Mouse (Mus musculus) limb, embryonic 10.5 days (tissue): Measurements from ENCODE around the gene Mcts2. TPM values are rescaled to one million over a fixed set of nuclear protein-coding genes. Genes with fewer than 3 reads are reported as not detected.
A peak's percentile ranks its signal among the peaks of the same experiment; 100 is the strongest.

Experiments used
- DNase-seq: peaks from one replicate; pipeline ENCODE4 v3.0.0-alpha.2; 2017; ENCODE audit warnings: low spot score
- H3K27ac ChIP-seq: fragments of 300-500 bp; sonication (generic); 2 replicates; pipeline ENCODE4 v1.5.1; 2016; ENCODE audit warnings: mild to moderate bottlenecking
- H3K27me3 ChIP-seq: fragments of 300-500 bp; sonication (generic); 2 replicates; pipeline ENCODE4 v1.6.1; 2016; ENCODE audit warnings: low read depth, mild to moderate bottlenecking; ENCODE audit not compliant: poor library complexity, severe bottlenecking
- H3K36me3 ChIP-seq: fragments of 300-500 bp; sonication (generic); 2 replicates; pipeline ENCODE4 v1.6.1; 2016; ENCODE audit warnings: mild to moderate bottlenecking, moderate library complexity
- H3K4me1 ChIP-seq: fragments of 300-500 bp; sonication (generic); 2 replicates; pipeline ENCODE4 v1.6.1; 2016
- H3K4me3 ChIP-seq: fragments of 300-500 bp; sonication (generic); 2 replicates; pipeline ENCODE4 v1.5.1; 2016; ENCODE audit warnings: mild to moderate bottlenecking, moderate library complexity
- H3K9me3 ChIP-seq: fragments of 300-500 bp; sonication (generic); replicated peaks from 2 replicates; pipeline ENCODE4 v1.6.1; 2016; ENCODE audit warnings: mild to moderate bottlenecking
- WGBS: fragments of 180-500 bp; shearing (Covaris S2); methylation state at CpG from one replicate; pipeline ENCODE4 v1.1.7; 2016; 5-methylcytosine and 5-hydroxymethylcytosine counted together
- polyA plus RNA-seq: library from polyadenylated mRNA; unstranded; fragments of >200 nt; fragmentation: Nextera tagmentation; extraction: Ambion mirVana; gene quantifications from 2 replicates; pipeline ENCODE4 v1.2.1, GENCODE M21; 2016

The Mcts2 gene
- polyA plus RNA-seq, 1 experiment from 2014 or later = 38.0 TPM

DNA sequence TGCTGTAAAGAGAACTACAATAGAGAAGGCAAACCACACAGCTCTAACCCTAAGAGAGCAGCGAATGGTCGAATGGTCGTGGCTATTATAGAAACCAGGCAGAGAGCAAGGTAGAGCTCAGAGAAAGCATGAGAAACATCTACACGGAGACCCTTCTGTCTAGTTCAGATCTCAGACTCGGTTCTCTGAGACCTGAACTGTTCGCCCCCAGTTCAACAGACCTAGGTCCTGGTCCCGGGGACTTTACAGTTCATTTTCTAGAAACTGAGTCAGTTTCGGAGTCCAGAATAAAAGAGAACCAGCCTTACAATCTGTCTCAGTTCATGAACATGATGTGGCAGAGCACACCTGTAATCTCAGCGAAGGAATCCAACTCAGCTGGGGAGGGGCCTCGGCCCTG lies 47.7 kb downstream of the Mcts2 start:
- peaks cover 7% of the 10 kb centered on the region; the same call in 1 of the 2 replicates for H3K36me3 ChIP-seq
- peaks cover 84% of the 10 kb centered on the region for H3K4me1 ChIP-seq
- peak overlapping the region; percentile 91 for H3K4me3 ChIP-seq
- WGBS = 12% methylated on average over 10 of the region's 10 CpGs
- H3K9me3 ChIP-seq = no peaks in the 10 kb centered on the region
- DNase-seq = peak; percentile 50
- peak overlapping the region; percentile 96 for H3K27ac ChIP-seq
- H3K27me3 ChIP-seq = no peaks in the 10 kb centered on the region

DNA sequence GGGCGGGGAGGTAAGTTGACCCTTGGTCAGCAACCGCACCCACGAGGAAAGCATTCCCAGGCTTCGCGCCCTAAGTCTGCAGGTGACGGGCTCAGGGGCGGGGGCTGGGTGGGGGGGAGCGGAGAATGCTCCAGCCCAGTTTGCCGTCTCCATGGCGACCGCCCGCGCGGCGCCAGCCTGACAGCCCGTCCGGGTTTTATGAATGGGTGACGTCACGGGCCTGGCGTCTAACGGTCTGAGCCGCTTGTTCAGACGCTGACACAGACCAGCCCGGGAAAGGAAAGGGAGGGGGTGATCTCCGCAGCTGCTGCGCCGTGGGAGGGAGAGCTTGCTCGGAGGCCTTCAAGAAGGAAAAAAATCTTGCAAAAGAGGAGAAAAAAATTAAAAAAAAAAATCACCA lies 48.1 kb downstream of the Mcts2 start:
- WGBS = 0% methylated on average over 28 of the region's 28 CpGs
- peaks cover 84% of the 10 kb centered on the region for H3K4me1 ChIP-seq

GRCm38 (mm10) chr2:152736090-152736601 lies 49.3 kb downstream of the Mcts2 start, which contains the start of gene Id1:
Id1 (plus strand) TSS chr2:152736251.
- H3K4me1 ChIP-seq = peaks cover 84% of the 10 kb centered on the region
- peak within 1 kb of the TSS; percentile 91 for H3K4me3 ChIP-seq
- no peaks in the 10 kb centered on the region for H3K27me3 ChIP-seq
- DNase-seq = peak; percentile 93
- H3K9me3 ChIP-seq = no peaks in the 10 kb centered on the region
- WGBS = under 1% methylated on average over 28 of the region's 28 CpGs
- H3K36me3 ChIP-seq = peaks cover 7% of the 10 kb centered on the region; the same call in 1 of the 2 replicates
- H3K27ac ChIP-seq = peak within 1 kb of the TSS; percentile 96

More for the DNA sequence above, 48.1 kb downstream of the Mcts2 start:
- Histone ChIP-seq H3K27me3 (no peaks in the 10 kb centered on the region), H3K4me3 (peak overlapping the region; percentile 91), H3K27ac (peak overlapping the region; percentile 96), H3K36me3 (peaks cover 7% of the 10 kb centered on the region; the same call in 1 of the 2 replicates), H3K9me3 (no peaks in the 10 kb centered on the region)
- peak; percentile 99 for DNase-seq

GRCm38 (mm10) chr2:152736748-152737147 lies 49.9 kb downstream of the Mcts2 start:
- 0% methylated on average over 22 of the region's 22 CpGs for WGBS
- Histone ChIP-seq H3K36me3 (peaks cover 7% of the 10 kb centered on the region; the same call in 1 of the 2 replicates), H3K9me3 (no peaks in the 10 kb centered on the region), H3K4me3 (peak overlapping the region; percentile 91), H3K27ac (peak overlapping the region; percentile 96), H3K4me1 (peaks cover 86% of the 10 kb centered on the region), H3K27me3 (no peaks in the 10 kb centered on the region)
- DNase-seq = peak; percentile 63

Other genes starting within 250 kb of the Mcts2 start
- gene Defb23, start 222.4 kb upstream of the Mcts2 start, polyA plus RNA-seq = not detected in 2 replicates
- gene Defb20, start 210.0 kb upstream of the Mcts2 start, polyA plus RNA-seq = not detected in 2 replicates
- not detected in 2 replicates for gene Defb22, start 196.9 kb upstream of the Mcts2 start, polyA plus RNA-seq
- gene Defb26, start 175.3 kb upstream of the Mcts2 start, polyA plus RNA-seq = not detected in 2 replicates
- gene Defb28, start 168.8 kb upstream of the Mcts2 start, polyA plus RNA-seq = not detected in 2 replicates
- gene Defb29, start 146.9 kb upstream of the Mcts2 start, polyA plus RNA-seq = not detected in 2 replicates
- gene Gm17416, start 117.7 kb upstream of the Mcts2 start, polyA plus RNA-seq = not detected in 2 replicates
- gene Defb21, start 114.3 kb upstream of the Mcts2 start, polyA plus RNA-seq = not detected in 2 replicates
- gene Defb19, start 106.7 kb upstream of the Mcts2 start, polyA plus RNA-seq = not detected in 2 replicates
- not detected in 2 replicates for gene Defb45, start 87.6 kb upstream of the Mcts2 start, polyA plus RNA-seq
- not detected in 2 replicates for gene Defb36, start 82.7 kb upstream of the Mcts2 start, polyA plus RNA-seq
- gene Defb25, start 64.0 kb upstream of the Mcts2 start, polyA plus RNA-seq = not detected in 2 replicates
- gene Rem1, start 60.1 kb upstream of the Mcts2 start, polyA plus RNA-seq = 0.41 and 0.46 TPM in 2 replicates
- gene H13, start 17.6 kb upstream of the Mcts2 start, polyA plus RNA-seq = 104 and 118 TPM in 2 replicates
- 132 and 178 TPM in 2 replicates for gene Id1, start 49.2 kb downstream of the Mcts2 start, polyA plus RNA-seq
- 11.2 and 18.4 TPM in 2 replicates for gene Cox4i2, start 67.1 kb downstream of the Mcts2 start, polyA plus RNA-seq
- 90.1 and 103 TPM in 2 replicates for gene Bcl2l1, start 144.7 kb downstream of the Mcts2 start, polyA plus RNA-seq
- 141 and 147 TPM in 2 replicates for gene Tpx2, start 160.9 kb downstream of the Mcts2 start, polyA plus RNA-seq
- gene Mylk2, start 224.3 kb downstream of the Mcts2 start, polyA plus RNA-seq = not detected in 2 replicates
- 0.26 and 0.64 TPM in 2 replicates for gene Foxs1, start 246.2 kb downstream of the Mcts2 start, polyA plus RNA-seq